Mouse (Mus musculus): ENCODE data around the gene Bysl.
"Not testable (repeated sequence)": the region's sequence is repeated elsewhere in the genome, so short reads cannot be mapped to it uniquely, and the experiment has no call there.

The Bysl gene

DNA sequence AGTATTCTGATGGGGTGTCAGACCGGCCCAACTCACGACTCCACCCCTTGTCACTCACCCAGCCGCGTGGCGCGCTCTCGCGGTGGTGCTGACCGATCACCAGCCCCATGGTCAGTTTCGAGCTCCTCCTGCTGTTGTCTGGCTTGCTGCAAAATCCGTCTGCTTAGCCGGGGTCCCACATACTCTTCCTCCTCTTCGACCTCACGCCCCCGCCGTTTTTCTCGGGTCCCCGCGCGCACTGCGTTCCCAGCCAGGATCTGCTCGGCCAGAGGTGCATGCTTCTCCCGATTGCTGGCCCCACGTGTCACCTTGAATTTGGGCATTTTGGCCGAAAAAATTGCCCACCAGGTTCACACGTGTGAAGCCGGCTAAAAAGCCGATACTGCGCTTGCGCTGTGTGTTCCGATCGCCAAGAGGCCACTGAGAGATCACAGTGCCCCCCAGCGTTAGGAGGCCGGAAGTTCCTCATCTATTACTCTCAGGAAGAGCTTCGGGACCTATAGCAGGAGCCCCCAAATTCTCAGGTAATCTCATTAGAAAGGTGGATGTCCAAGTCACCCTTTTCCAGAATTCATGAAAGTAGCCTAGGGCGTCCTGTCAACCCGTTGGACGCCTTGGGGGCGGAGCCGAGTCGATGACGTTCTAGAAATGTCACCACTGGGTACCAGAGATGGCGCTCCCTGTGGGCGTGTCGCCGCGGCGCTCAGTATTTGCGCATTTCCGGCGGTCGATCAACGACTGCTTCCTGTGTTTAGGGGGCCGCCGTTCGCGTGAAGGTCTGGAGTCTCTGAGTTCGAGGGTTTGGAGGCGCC, at the start of gene Bysl, which contains the start of the genes Med20 and Gm20517:
Gene Bysl, minus strand, starts transcription at position 644 of the 812 bp plus-strand sequence.
Gene Med20, plus strand, starts transcription at position 734 of the 812 bp plus-strand sequence.
Gene Gm20517, plus strand, starts transcription at position 741 of the 812 bp plus-strand sequence.
- peak; percentile 98 for DNase-seq (ENCODE audit: low spot score)

DNA sequence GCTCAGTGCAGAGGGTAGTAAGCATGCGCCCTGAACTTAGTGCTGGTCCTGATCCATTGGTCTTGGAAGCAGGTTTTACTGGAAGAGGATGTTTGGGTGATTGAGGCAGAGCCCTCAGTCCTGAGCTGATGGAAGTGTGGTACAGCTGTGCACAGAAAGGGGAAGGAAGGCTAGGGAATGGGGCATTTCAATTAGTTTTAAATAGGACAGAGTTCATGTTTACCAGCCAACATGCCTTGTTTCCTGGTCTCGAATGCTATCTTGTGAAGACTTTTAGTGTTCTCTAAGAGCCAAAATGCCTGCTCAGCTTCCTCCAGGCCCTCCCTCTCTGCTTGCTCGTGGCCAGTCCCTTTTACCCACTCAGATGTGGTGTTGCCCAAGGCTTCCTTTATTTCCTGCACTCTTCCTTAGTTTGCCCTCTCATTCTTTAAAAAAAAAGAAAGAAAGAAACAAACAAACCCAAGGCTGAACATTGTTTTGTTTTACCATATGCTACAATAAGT, 47.5 kb upstream of the Bysl start:
- peak; percentile 84 for DNase-seq (ENCODE audit: low spot score)

DNA sequence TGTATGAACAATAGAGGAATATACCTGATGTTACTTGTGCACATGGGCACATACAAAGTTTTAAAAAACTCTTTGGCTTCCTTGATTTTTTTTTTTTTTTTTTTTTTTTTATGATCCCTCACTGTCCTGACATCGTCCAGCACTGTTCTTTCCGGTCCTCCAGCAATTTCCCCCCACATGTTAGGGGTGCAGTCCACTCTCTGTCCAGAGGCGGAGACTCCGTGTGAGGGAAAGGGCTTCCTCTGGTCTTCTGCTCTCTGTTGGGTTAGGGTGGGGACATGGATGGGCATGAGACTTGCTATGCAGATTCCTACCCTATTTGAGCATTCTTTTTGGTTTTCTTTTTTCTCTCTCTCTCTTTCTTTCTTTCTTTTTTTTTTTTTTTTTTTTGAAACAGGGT, 46.6 kb upstream of the Bysl start:
- no peak for DNase-seq (ENCODE audit: low spot score)

DNA sequence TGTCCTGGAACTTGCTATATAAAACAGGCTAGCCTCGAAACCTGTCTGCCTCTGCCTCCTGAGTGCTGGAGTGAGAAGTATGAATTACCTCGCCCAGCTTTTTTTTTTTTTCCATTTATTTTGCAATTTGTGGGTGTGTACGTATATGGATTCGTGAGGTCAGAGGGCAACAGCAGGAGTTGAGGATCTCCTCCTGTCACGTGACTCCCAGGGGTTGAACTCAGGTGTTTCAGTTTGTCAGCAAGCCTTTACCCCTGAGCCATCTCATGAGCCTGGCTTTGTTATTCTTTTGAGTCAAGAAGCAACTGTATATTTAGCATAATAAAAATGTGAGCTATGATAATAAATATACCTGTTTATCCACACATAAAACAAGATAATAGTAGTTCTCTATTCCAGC, 44.4 kb upstream of the Bysl start:
- no peak for DNase-seq (ENCODE audit: low spot score)

DNA sequence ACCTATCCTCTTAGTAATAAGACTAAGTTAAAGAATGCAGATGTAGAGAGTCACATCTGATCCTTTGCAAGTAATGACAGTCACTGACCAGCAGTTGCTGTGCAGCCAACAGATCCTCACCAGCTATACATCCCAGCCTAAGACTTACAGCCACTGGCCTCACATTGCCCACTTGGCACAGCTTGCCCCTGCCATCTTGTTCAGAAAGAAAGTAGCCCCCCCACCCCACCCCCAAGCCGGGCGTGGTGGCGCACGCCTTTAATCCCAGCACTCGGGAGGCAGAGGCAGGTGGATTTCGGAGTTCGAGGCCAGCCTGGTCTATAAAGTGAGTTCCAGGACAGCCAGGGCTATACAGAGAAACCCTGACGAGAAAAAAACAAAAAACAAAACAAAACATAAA, 43.1 kb upstream of the Bysl start:
- not testable (repeated sequence) for DNase-seq (ENCODE audit: low spot score)

DNA sequence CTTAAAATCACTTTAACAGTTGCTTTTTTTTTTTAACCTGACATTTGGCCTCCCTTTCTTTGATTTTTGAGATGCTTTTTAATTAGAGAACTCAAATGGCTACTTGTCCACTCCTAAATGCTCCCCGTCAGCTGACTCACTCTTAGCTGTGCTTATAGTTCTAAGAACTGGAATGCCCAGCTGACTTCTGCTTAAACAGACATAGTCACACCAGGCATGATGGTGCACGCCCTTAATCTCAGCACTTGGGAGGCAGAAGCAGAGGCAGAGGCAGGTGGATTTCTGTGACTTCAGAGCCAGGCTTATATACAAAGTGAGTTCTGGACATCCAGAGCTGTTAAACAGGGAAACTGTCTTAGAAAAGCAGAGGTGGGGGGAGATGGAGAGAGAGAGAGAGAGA, 40.7 kb upstream of the Bysl start:
- DNase-seq (ENCODE audit: low spot score), result no peak

DNA sequence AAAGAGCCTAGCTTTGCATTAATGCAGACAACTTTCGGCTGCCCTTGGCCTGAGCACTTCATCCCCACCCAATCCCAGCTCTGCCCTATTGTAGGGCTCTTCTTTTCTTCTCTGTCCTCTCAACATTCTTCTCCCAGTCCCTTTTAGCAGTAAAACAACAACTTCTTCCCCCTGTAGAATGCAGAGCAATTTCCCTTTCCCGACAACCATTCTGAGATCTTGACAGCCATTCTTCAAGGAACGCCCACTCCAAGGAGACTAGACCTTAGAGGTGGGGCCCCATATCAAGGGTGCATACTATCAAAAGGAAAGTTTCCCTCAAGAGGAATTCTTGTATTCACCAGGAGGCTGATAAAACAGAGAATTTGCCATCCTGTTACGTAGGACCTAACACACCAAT, 37.7 kb upstream of the Bysl start:
- DNase-seq (ENCODE audit: low spot score), result no peak

DNA sequence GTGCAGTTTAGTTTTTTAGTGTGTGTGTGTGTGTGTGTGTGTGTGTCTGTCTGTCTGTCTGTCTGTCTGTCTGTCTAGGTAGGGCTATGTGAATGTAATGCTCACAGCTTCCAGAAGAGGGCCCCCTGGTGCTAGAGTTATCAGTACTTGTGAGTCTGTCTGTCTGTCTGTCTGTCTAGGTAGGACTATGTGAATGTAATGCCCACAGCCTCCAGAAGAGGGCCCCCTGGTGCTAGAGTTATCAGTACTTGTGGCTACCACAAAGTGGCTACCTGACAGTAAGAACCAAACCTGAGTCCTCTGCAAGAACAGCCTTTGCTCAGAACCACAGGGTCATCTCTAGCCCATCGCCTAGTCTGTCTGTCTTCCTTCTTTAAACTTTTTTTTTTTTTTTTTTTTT, 35.4 kb upstream of the Bysl start:
- peak; percentile 74 for DNase-seq (ENCODE audit: low spot score)

DNA sequence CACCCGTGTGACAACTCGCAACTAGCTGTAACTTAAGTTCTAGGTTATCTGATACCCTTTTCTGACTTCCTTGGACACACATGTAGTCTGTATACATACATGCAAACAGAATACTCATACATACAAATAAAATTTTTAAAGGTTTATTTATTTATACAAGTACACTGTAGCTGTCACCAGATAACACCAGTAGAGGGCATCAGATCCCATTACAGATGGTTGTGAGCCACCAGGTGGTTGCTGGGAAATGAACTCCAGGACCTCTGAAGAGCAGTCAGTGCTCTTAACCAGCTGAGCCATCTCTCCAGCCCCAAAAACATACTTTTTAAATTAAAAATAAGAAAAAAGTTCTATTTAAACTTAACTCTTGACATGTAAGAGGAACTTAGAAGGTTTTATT, 31.7 kb upstream of the Bysl start:
- no peak for DNase-seq (ENCODE audit: low spot score)

DNA sequence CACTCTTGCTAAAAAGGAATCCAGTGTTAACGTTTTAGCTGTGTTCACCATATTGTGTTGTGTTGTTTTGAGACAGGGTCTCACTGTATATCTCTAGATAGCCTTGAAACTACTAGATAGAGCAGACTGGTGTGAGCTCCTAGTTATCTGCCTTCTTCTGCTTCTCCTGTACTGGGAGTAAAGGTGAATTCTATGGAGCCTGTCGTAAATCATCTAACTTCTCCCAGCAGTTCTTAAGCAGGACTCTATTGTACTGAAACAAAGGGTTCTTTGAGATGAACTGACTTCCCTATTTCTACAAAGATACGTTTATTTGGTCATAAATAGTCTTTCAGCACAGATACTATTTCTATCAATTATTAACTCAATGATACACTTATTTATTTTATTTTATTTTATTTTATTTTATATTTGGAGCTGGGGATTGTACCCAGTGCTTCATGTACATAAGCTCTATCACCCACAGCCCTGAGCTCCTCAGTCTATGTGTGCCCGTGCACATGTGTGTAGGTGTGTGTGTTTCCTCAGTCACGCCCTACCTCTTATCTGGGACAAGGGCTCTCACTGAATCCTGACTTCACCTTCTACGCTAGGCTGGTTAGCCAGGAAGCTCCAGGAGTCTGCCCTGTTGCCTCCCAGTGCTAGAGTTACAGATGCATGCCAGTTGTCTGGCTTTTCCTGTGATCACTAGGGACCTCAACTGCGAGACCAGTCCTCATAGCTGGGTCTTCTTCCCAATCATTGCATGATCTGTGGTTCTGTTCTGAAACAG, 22.9 kb upstream of the Bysl start:
- DNase-seq (ENCODE audit: low spot score), result no peak

DNA sequence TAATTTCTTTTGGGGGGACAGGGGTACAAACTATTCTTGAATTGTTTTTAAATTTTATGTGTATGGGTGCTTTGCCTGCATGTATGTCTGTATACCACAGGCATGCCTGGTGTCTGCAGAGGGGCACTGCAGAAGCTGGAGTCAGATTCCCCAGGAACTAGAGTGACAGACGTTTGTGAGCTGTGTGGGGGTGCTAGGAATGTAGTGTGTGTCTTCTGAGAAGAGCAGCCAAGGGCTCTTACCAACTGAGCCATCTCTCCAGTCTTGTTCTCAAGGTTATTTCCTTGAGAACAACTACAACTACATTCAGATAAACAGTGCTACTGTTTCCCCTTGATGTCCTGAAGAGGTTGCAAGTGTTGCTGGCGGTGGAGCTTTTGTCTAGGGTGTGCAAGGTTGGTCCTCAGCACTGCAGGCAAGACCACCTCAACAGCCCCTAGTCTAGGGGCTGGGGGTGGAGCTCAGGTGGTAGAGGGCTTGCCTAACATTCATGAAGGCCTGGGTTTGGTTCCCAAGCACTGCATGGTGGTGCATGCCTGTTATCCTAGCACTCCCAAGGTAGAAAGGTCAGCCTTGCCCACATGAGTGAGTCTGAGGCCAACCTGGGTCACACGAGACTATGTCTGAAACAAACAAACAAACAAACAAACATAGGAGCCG, 21.0 kb upstream of the Bysl start:
- DNase-seq (ENCODE audit: low spot score), result no peak

DNA sequence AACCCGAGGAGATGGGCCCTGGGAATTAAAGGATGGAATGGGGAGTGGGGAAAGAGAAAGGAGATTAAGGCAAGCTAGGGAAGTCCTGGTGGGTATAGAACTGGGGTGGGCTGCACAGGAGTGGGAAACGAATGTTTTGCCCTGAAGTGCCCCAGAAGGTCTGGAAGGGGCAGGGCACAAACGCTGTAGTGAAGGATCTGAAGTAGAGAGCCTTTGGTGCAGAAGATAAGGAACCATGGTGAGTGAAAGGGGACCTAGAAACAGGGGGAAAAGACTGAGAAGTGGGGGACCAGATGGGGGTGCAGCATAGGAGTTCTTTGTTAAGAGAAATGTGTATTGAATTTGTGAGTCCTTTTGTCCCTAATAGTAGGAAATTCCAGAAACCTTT, 19.4 kb upstream of the Bysl start, which contains the start of gene Usp49:
Gene Usp49, plus strand, starts transcription at position 13 of the 388 bp plus-strand sequence.
- no peak for DNase-seq (ENCODE audit: low spot score)

DNA sequence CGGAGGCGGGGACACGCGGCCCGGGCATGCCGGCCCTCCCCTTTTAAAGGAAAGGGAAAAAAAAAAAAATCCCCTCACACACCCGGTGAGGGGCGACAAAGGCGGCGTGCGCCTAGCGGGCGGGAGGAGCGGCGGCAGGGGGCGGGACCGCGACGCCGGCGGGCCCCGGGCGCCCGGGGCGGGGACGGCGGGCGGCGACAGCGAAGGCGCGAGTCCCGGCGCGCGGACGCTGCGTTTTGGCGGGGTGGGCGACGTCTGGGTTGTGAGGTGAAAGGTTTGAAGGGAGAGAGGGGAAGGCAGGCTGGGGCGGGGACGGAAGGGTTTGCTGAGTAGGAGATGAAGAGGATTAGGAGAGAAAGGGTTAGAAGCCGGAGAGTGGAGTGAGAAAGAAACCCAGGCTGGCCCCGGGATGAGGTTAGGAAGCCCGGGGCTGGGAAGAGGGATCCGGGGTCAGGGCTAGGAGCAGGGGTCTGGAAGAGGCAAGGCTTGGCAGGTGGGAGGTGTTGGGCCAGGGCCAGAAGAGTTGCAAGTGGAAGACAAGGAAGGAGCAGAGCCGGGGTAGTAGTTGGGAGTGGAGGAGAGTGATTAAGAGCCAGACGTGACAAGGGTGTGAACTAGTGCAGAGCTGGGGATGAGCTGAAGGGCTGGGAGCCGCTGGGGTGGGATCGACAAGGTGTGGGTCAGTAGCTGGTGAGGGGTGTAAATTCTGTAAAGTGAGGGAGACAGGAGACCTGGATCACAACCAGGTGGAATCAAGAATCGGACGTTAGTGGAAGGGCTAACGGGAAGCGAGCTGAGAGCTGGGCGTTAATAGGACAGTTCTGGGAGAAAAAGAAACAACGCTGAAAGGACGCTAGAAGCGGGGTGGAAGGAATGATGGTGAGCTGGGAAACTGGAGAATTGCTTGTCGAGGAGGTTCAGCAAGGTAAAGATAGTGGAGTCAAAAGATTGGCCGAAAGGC, 18.7 kb upstream of the Bysl start:
- no peak for DNase-seq (ENCODE audit: low spot score)

DNA sequence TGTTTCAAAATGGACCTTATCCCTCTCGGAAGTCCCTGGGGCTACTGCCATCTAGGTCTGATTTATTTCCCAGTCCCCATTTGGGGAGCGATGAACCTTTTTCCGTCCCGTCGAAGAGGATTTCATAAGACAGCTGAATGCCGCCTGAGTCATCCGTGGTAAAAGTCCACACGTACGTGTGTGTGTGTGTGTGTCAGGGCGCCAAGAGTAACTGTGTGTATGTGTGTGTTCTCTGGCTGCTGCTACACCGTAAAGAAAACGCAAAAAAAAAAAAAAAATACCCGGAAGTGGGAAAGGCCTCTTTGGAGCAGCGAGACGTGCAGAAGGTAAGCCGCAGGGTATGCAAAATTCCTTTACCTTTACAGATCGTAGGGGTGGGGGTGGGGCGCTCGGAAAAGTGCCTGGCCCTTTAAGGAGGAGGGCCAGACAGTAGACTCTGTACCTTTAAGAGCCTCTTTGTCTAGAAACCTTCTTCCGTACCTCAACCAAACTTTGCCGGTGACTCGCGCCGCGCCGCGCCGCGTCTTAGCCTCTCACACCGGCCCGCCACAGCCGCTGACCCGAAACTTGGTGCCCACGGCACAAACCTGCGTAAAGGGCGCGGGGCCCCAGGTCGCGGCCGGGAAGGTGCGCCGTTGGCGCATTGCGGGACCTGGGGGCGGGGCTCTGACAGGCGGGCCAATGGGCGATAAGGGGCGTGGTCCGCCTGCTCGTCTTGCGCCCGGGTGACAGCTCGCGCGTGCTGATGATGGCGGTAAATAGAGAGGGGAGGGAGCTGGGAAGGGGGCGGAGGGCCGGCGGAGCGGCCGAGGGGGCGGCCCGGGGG, 17.8 kb upstream of the Bysl start:
- DNase-seq (ENCODE audit: low spot score), result peak; percentile 95

DNA sequence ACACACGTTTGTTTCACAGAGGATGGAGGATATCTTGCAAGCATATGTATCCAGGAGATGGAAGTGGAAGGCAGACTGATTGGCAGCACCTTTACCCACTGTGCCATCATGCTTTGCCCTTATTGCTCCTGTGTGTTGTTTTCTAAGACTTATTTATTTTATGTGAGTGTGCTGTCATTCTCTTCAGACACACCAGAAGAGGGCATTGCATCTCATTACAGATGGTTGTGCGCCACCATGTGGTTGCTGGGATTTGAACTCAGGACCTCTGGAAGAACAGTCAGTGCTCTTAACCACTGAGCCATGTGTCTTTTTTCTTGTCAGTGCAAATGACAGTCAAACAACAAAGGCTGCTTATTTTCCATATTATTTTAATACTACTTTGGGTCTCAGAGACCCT, 16.5 kb upstream of the Bysl start:
- no peak for DNase-seq (ENCODE audit: low spot score)

DNA sequence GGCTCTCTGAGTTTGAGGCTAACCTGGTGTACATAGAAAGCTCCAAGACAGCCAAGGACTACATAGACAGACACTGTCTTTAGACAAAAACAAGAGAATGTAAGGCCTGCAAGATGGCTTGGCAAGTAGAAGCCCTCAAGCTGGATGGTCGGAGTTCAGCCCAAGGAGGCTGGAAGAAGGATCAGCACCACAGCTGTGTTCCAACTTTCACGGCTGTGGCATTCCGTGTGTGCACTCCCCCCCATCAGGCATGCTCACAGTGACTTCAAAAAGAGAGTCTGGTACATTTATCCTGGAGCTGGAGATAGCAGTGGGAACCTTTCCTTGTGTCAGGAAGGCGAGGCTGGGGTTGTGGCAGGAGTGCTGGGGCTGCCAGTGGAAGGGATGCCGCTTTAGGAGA, 14.7 kb upstream of the Bysl start:
- no peak for DNase-seq (ENCODE audit: low spot score)

DNA sequence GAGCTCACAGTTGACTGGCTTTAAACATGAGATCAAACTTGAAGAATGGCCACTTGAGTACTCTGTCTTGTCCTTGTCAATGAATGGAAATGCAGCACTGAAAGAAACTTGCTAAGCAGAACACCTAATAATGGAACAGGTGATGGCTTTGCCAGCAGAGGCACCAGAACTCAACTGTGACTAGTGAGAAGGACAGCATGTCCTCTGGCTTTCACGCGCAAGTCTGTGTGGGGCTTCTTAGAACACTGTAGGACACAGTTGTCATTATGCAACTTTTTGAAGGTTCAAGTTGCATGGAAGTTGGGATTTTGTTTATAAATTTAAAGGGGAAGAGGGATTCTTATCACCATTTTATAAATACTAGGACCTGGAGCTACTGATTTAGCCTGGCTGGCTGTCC, 13.8 kb upstream of the Bysl start:
- DNase-seq (ENCODE audit: low spot score), result no peak

DNA sequence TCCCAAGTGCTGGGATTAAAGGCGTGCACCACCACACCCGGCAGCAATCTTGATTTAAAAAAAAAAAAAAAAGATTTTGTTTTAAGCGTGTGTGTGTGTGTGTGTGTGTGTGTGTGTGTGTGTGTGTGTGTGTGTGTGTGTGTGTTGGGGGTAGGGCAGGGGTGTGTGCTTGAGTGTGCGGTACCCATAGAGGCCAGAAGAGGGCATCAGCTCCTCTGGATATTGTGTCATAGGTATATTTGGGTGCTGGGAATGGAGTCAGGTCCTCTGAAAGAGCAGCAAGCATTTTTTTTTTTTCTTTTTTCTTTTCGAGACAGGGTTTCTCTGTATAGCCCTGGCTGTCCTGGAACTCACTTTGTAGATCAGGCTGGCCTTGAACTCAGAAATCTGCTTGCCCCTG, 13.3 kb upstream of the Bysl start:
- DNase-seq (ENCODE audit: low spot score), result not testable (repeated sequence)

DNA sequence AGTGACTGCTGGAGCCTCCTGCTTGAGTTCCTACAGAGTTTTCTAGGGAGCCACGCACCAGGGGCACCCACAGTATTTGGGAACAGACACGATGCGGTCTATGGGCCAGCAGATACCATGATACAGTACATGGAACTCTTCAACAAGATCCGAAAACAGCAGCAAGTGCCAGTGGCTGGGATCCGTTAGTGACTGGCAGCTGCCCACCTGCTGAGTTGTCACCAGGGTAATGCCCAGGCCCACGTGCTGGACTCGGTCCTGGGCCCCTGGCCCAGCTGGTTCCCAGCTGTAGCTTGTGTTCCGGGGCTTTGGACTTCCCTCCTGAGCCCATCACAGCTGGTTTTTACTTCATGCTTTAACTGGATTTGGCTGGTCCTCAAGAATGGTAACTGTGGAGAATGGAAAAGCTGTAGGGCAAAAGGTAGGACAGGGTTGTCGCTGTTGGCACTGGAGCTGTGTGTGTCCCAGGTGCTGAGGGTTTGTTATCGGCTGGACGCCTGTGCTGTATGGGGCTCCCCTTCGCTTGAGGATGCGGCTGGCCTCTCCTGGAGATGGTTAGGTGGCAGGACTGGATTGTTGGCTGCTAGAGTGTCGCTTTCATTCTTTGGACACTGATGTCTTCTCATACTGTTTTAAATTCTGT, 11.7 kb upstream of the Bysl start:
- DNase-seq (ENCODE audit: low spot score), result no peak
